9 mouse cellular contexts compared by ENCODE assay signal in genomic region chr11:73159957-73160810, GRCm38 (mm10). TPM values are rescaled to one million over a fixed set of nuclear protein-coding genes. Genes with fewer than 3 reads are reported as not detected.
DNase-seq lines count a peak whose midpoint lies in the region; ATAC-seq lines count a peak whose summit lies in the region.
"Had no signal": no experiment of that assay in that cellular context is flagged by ENCODE, and none has a peak within 500 bp of the region (broad histone marks: within the 10 kb centered on the region; RNA-seq: fewer than 3 reads in every experiment).

TSS of gene P2rx5 (plus strand) at chr11:73160421.

- no peaks in the 10 kb centered on the region for H3K4me1 ChIP-seq in forebrain, embryonic 14.5 days (ENCODE audit: control insufficient read depth, insufficient read depth, low read length)
- peaks cover 12% of the 10 kb centered on the region for H3K4me1 ChIP-seq in hindbrain, embryonic 13.5 days (replicated peaks)
- H3K4me1 ChIP-seq in limb, embryonic 15.5 days = peaks cover 17% of the 10 kb centered on the region; the same call in 1 of the 2 replicates
- H3K4me1 ChIP-seq in midbrain, embryonic 16.5 days (ENCODE audit: control insufficient read depth, insufficient read depth, low read length) = 0 out of 2 replicates have a peak, but pooled peaks cover 3% of the 10 kb centered on the region

- H3K9ac ChIP-seq in forebrain, embryonic 14.5 days (ENCODE audit: low read length) = peak within 1 kb of the TSS; percentile 54
- H3K9ac ChIP-seq in hindbrain, embryonic 13.5 days = peak within 1 kb of the TSS; percentile 75
- H3K9ac ChIP-seq in limb, embryonic 15.5 days = peak within 1 kb of the TSS; percentile 39
- peak within 1 kb of the TSS; percentile 60 for H3K9ac ChIP-seq in midbrain, embryonic 16.5 days (ENCODE audit: low read depth, low read length)

- no peaks in the 10 kb centered on the region for H3K36me3 ChIP-seq in forebrain, embryonic 14.5 days (ENCODE audit: control insufficient read depth, insufficient read depth, low read length)
- no peaks in the 10 kb centered on the region for H3K36me3 ChIP-seq in hindbrain, embryonic 13.5 days
- no peaks in the 10 kb centered on the region for H3K36me3 ChIP-seq in limb, embryonic 15.5 days
- no peaks in the 10 kb centered on the region for H3K36me3 ChIP-seq in midbrain, embryonic 16.5 days (ENCODE audit: control insufficient read depth, insufficient read depth, low read length)

- no peaks in the 10 kb centered on the region for H3K9me3 ChIP-seq in forebrain, embryonic 14.5 days (replicated peaks; ENCODE audit: control insufficient read depth, low read length)
- H3K9me3 ChIP-seq in hindbrain, embryonic 13.5 days = no peaks in the 10 kb centered on the region
- H3K9me3 ChIP-seq in limb, embryonic 15.5 days = no peaks in the 10 kb centered on the region
- H3K9me3 ChIP-seq in midbrain, embryonic 16.5 days (replicated peaks; ENCODE audit: control insufficient read depth, low read length, poor library complexity, severe bottlenecking) = no peaks in the 10 kb centered on the region
- H3K9me3 ChIP-seq: G1E had no signal

- H3K27me3 ChIP-seq in forebrain, embryonic 14.5 days (replicated peaks; ENCODE audit: control insufficient read depth, insufficient read depth, low read length) = peaks cover 20% of the 10 kb centered on the region; the same call in 1 of the 2 replicates
- peaks cover 35% of the 10 kb centered on the region for H3K27me3 ChIP-seq in hindbrain, embryonic 13.5 days
- peaks cover 42% of the 10 kb centered on the region for H3K27me3 ChIP-seq in limb, embryonic 15.5 days
- H3K27me3 ChIP-seq in midbrain, embryonic 16.5 days (ENCODE audit: control insufficient read depth, insufficient read depth, low read depth, low read length) = peaks cover 17% of the 10 kb centered on the region

- peak; percentile 29; the same call in 1 of the 2 replicates for ATAC-seq in forebrain, embryonic 14.5 days
- peak; percentile 39 for ATAC-seq in hindbrain, embryonic 13.5 days (ENCODE audit: low FRiP score)
- peak; percentile 61; the same call in 1 of the 2 replicates for ATAC-seq in limb, embryonic 15.5 days (ENCODE audit: insufficient number of reproducible peaks, low FRiP score, low TSS enrichment, low read depth)
- peak; percentile 67 for ATAC-seq in midbrain, embryonic 16.5 days

- no peak within 1 kb of the TSS for H3K27ac ChIP-seq in forebrain, embryonic 14.5 days (ENCODE audit: low read depth, low read length)
- H3K27ac ChIP-seq in hindbrain, embryonic 13.5 days = no peak within 1 kb of the TSS
- no peak within 1 kb of the TSS for H3K27ac ChIP-seq in limb, embryonic 15.5 days
- H3K27ac ChIP-seq in midbrain, embryonic 16.5 days (ENCODE audit: low read length) = no peak within 1 kb of the TSS

- peak; percentile 41 to 48 for DNase-seq in cerebellum, postnatal 10 days
- DNase-seq in cerebellum, adult 11-12 months = no peak
- DNase-seq in R1 (ENCODE audit: low read depth, low spot score) = peak; percentile 71
- DNase-seq in forebrain, embryonic 14.5 days (ENCODE audit: low spot score) = peak; percentile 20
- DNase-seq in layer of hippocampus, postnatal 14 days (ENCODE audit: low spot score in 2 of 2) = no peak

- WGBS in forebrain, embryonic 14.5 days = 3% methylated on average over 49 of the region's 49 CpGs
- 2% methylated on average over 49 of the region's 49 CpGs for WGBS in hindbrain, embryonic 13.5 days
- WGBS in limb, embryonic 15.5 days = 2% methylated on average over 49 of the region's 49 CpGs
- 2% methylated on average over 48 of the region's 49 CpGs for WGBS in midbrain, embryonic 16.5 days

- H3K4me2 ChIP-seq in forebrain, embryonic 14.5 days (ENCODE audit: low read length) = peak within 1 kb of the TSS; percentile 61
- H3K4me2 ChIP-seq in hindbrain, embryonic 13.5 days = peak within 1 kb of the TSS; percentile 84
- H3K4me2 ChIP-seq in limb, embryonic 15.5 days = peak within 1 kb of the TSS; percentile 89
- peak within 1 kb of the TSS; percentile 80 for H3K4me2 ChIP-seq in midbrain, embryonic 16.5 days (ENCODE audit: low read length)

- peak within 1 kb of the TSS; percentile 33 for H3K4me3 ChIP-seq in forebrain, embryonic 14.5 days (ENCODE audit: low read depth, low read length)
- H3K4me3 ChIP-seq in hindbrain, embryonic 13.5 days = peak within 1 kb of the TSS; percentile 48
- H3K4me3 ChIP-seq in limb, embryonic 15.5 days = peak within 1 kb of the TSS; percentile 41
- H3K4me3 ChIP-seq in midbrain, embryonic 16.5 days (ENCODE audit: low read depth, low read length) = peak within 1 kb of the TSS; percentile 41

RNA-seq across cellular contexts. Expression of gene P2rx5, which starts in this region (rescaled TPM):
- polyA plus RNA-seq in forebrain, embryonic 14.5 days (2014; fragmentation: Nextera tagmentation; extraction: Ambion mirVana) = 0.78 and 0.93 TPM in 2 replicates
- 0.28 and 0.42 TPM in 2 replicates for polyA plus RNA-seq in hindbrain, embryonic 13.5 days (2015; fragmentation: Nextera tagmentation; extraction: Ambion mirVana)
- polyA plus RNA-seq in limb, embryonic 15.5 days (2015; fragmentation: Nextera tagmentation; extraction: Ambion mirVana) = 1.2 and 2.0 TPM in 2 replicates
- polyA plus RNA-seq in midbrain, embryonic 16.5 days (2015; fragmentation: Nextera tagmentation; extraction: Ambion mirVana) = 0.29 and 0.42 TPM in 2 replicates
- total RNA-seq in layer of hippocampus, postnatal 14 days (2021) = 1 to 10 TPM; 1.8 to 3.0 TPM
- polyA plus RNA-seq: G1E had no signal

Comparison
In these comparisons a context has a peak if more than half of its experiments do, and no peak if none do; other contexts are left out.
1. DNase-seq: peak in cerebellum, postnatal 10 days (2 of 2) and R1 (single experiment); none in cerebellum, adult 11-12 months (single experiment) and layer of hippocampus, postnatal 14 days (0 of 2).
2. Peak in DNase-seq, ATAC-seq, H3K4me3 ChIP-seq, H3K9ac ChIP-seq and H3K4me2 ChIP-seq in forebrain, embryonic 14.5 days; RNA of the gene not detected or under 1 TPM.
3. Peak in ATAC-seq, H3K4me3 ChIP-seq, H3K9ac ChIP-seq and H3K4me2 ChIP-seq in hindbrain, embryonic 13.5 days; RNA of the gene not detected or under 1 TPM.
4. Peak in ATAC-seq, H3K4me3 ChIP-seq, H3K9ac ChIP-seq and H3K4me2 ChIP-seq in midbrain, embryonic 16.5 days; RNA of the gene not detected or under 1 TPM.
5. Peak in every context shown above with its lines, with median percentiles within 50 percentile points of each other: ATAC-seq, H3K4me2 ChIP-seq, H3K4me3 ChIP-seq and H3K9ac ChIP-seq.